Mouse (Mus musculus): Measurements from ENCODE around the gene Galt. TPM values are rescaled to one million over a fixed set of nuclear protein-coding genes. Genes with fewer than 3 reads are reported as not detected.

Gene Galt
- total and polyA plus RNA-seq, 3 experiments: 19.1 to 23.2 (median 22.9) TPM

GRCm38 (mm10) chr4:41758021-41758420 is 3.0 kb downstream of the Galt start:
- H3K27me3 ChIP-seq (replicated peaks): no peaks in the 10 kb centered on the region
- dilution Hi-C loops (cut with MboI; ENCODE audit: extremely low pct_ligation_motif_present, extremely low pct_unique_long_range_greater_than_20kb, low sequenced_read_pairs): no loop called here

GRCm38 (mm10) chr4:41758701-41759100 is 3.7 kb downstream of the Galt start:
- Histone ChIP-seq H3K79me2 (replicated peaks; ENCODE audit: control insufficient read depth, extremely low read depth, insufficient read depth, poor library complexity, severe bottlenecking) (no peaks in the 10 kb centered on the region), H3K9ac (ENCODE audit: insufficient read depth, low read depth) (no peak overlapping the region), H3K4me1 (ENCODE audit: control insufficient read depth in 1 of 2, insufficient read depth in 2 of 2) (peaks cover 6 to 27% of the 10 kb centered on the region in 2 experiments), H3K27ac (ENCODE audit: insufficient read depth, low read depth) (no peak overlapping the region), H3K4me3 (replicated peaks in 1 of 3; ENCODE audit: low read depth in 2 of 3, low read length in 2 of 3, poor library complexity in 1 of 3) (no peak overlapping the region), H3K36me3 (replicated peaks in 1 of 2; ENCODE audit: control insufficient read depth in 1 of 2, insufficient read depth in 1 of 2, low read length in 1 of 2) (peaks cover 13 to 49% of the 10 kb centered on the region in 2 experiments), H3K4me2 (ENCODE audit: insufficient read depth, low read depth, poor library complexity, severe bottlenecking) (no peak overlapping the region), H3K9me3 (replicated peaks; ENCODE audit: low read length) (no peaks in the 10 kb centered on the region), H3K27me3 (replicated peaks) (no peaks in the 10 kb centered on the region)
- DNase-seq (ENCODE audit: extremely low read depth): no peak
- TF ChIP-seq POLR2AphosphoS2 (IDR thresholded peaks at IDR 0.05; ENCODE audit: low read depth, low read length) (no peak), MAX (IDR thresholded peaks at IDR 0.05; ENCODE audit: low read length) (no peak), MAFK (IDR thresholded peaks at IDR 0.05; ENCODE audit: insufficient replicate concordance, low read length) (no peak), CHD1 (IDR thresholded peaks at IDR 0.05; ENCODE audit: low read depth, low read length) (no peak), RAD21 (IDR thresholded peaks at IDR 0.05; ENCODE audit: low read depth, low read length) (no peak), KAT2A (IDR thresholded peaks at IDR 0.05; ENCODE audit: insufficient replicate concordance, low read length) (no peak)
- in situ Hi-C loops (cut with MboI; ENCODE audit: low pct_ligation_motif_present, low pct_unique_long_range_greater_than_20kb, low sequenced_read_pairs) (no loop called here), dilution Hi-C loops (cut with MboI; ENCODE audit: extremely low pct_ligation_motif_present, extremely low pct_unique_long_range_greater_than_20kb, low sequenced_read_pairs) (no loop called here)

More at GRCm38 (mm10) chr4:41758021-41758420, 3.0 kb downstream of the Galt start:
- no peaks in the 10 kb centered on the region for H3K9me3 ChIP-seq (replicated peaks; ENCODE audit: low read length)
- no peaks in the 10 kb centered on the region for H3K79me2 ChIP-seq (replicated peaks; ENCODE audit: control insufficient read depth, extremely low read depth, insufficient read depth, poor library complexity, severe bottlenecking)
- peaks cover 13 to 49% of the 10 kb centered on the region in 2 experiments for H3K36me3 ChIP-seq (replicated peaks in 1 of 2; ENCODE audit: control insufficient read depth in 1 of 2, insufficient read depth in 1 of 2, low read length in 1 of 2)
- H3K4me2 ChIP-seq (ENCODE audit: insufficient read depth, low read depth, poor library complexity, severe bottlenecking): no peak overlapping the region
- no peak overlapping the region for H3K4me3 ChIP-seq (replicated peaks in 1 of 3; ENCODE audit: low read depth in 2 of 3, low read length in 2 of 3, poor library complexity in 1 of 3)
- DNase-seq (ENCODE audit: extremely low read depth): no peak
- H3K9ac ChIP-seq (ENCODE audit: insufficient read depth, low read depth): no peak overlapping the region
- peaks cover 6 to 27% of the 10 kb centered on the region in 2 experiments for H3K4me1 ChIP-seq (ENCODE audit: control insufficient read depth in 1 of 2, insufficient read depth in 2 of 2)
- in situ Hi-C loops (cut with MboI; ENCODE audit: low pct_ligation_motif_present, low pct_unique_long_range_greater_than_20kb, low sequenced_read_pairs): no loop called here
- no peak overlapping the region for H3K27ac ChIP-seq (ENCODE audit: insufficient read depth, low read depth)
- no peak for TF ChIP-seq JUN (IDR thresholded peaks at IDR 0.05; ENCODE audit: insufficient read depth, low read depth, low read length)
- TF ChIP-seq RAD21 (IDR thresholded peaks at IDR 0.05; ENCODE audit: low read depth, low read length): no peak
- no peak for TF ChIP-seq E2F4 (IDR thresholded peaks at IDR 0.05; ENCODE audit: insufficient replicate concordance, low read depth, low read length)
- TF ChIP-seq UBTF (IDR thresholded peaks at IDR 0.05; ENCODE audit: low read depth, low read length): no peak
- TF ChIP-seq TBP (conservative IDR thresholded peaks at IDR 0.05; ENCODE audit: low read depth, low read length): no peak
- TF ChIP-seq ZNF384 (IDR thresholded peaks at IDR 0.05; ENCODE audit: low read depth, low read length): no peak
- no peak for TF ChIP-seq ZC3H11A (IDR thresholded peaks at IDR 0.05; ENCODE audit: low read depth, low read length)
- TF ChIP-seq MAZ (IDR thresholded peaks at IDR 0.05; ENCODE audit: low read depth, low read length): no peak
- TF ChIP-seq ZKSCAN1 (IDR thresholded peaks at IDR 0.05; ENCODE audit: borderline replicate concordance, low read depth, low read length): no peak
- TF ChIP-seq POLR2AphosphoS2 (IDR thresholded peaks at IDR 0.05; ENCODE audit: low read depth, low read length): no peak

Measured in CH12.LX (cell line).